Mouse (Mus musculus): ENCODE data around the gene Oit1. TPM values are rescaled to one million over a fixed set of nuclear protein-coding genes. Genes with fewer than 3 reads are reported as not detected.

Oit1 gene
- polyA plus RNA-seq (2015; fragmentation: Nextera tagmentation; extraction: Ambion mirVana) = 0.22 TPM in 1 of 2 replicates, not detected in the other

DNA sequence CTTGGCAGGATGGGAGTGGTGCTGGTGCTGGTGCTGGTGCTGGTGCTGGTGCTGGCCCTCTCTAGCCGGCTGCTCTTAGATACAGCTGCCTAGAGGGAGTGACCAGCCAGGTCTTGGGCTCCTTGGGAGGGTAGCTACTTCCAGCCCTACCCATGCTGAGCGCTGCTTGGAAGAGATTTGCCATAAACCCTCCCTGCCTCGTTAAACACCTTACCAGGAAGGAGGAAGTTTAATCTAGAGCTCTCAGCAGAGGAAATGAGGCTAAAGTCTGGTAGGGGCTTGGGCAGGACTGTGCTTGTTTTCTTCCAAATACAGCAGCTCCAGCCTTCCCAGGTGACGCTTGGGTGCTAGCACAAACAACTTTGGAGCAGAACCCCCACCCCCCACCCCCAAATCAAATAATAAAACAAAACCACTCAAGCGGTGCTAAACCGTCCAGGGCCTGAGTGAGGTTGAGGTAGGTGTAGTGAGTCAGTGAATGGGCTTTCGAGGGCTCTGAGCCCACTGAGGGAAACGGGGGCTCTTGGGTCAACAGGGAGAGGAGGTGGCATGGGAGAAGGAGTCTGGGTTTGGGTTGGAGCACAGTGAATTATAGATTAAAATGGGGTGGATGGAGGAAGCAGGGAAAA lies at the start of gene Oit1:
Gene Oit1 (minus strand): TSS at position 70 of the 629 bp plus-strand sequence.
- Histone ChIP-seq H3K4me1 (ENCODE audit: control insufficient read depth, insufficient read depth, low read length) (no peaks in the 10 kb centered on the region), H3K9ac (ENCODE audit: low read depth, low read length) (no peak within 1 kb of the TSS), H3K9me3 (replicated peaks; ENCODE audit: control insufficient read depth, low read length, poor library complexity, severe bottlenecking) (no peaks in the 10 kb centered on the region), H3K4me2 (ENCODE audit: low read length) (no peak within 1 kb of the TSS), H3K27me3 (ENCODE audit: control insufficient read depth, insufficient read depth, low read depth, low read length) (no peaks in the 10 kb centered on the region), H3K27ac (ENCODE audit: low read length) (no peak within 1 kb of the TSS), H3K4me3 (ENCODE audit: low read depth, low read length) (no peak within 1 kb of the TSS), H3K36me3 (ENCODE audit: control insufficient read depth, insufficient read depth, low read length) (no peaks in the 10 kb centered on the region)
- ATAC-seq = no peak
- 63% methylated on average over 8 of the region's 8 CpGs for WGBS

- H3K9ac ChIP-seq (ENCODE audit: low read depth, low read length) = no peak overlapping the region
- no peaks in the 10 kb centered on the region for H3K27me3 ChIP-seq (ENCODE audit: control insufficient read depth, insufficient read depth, low read depth, low read length)
- no peak overlapping the region for H3K27ac ChIP-seq (ENCODE audit: low read length)
- H3K4me3 ChIP-seq (ENCODE audit: low read depth, low read length) = no peak overlapping the region
- no peaks in the 10 kb centered on the region for H3K9me3 ChIP-seq (replicated peaks; ENCODE audit: control insufficient read depth, low read length, poor library complexity, severe bottlenecking)
- peaks cover 10% of the 10 kb centered on the region for H3K4me1 ChIP-seq (ENCODE audit: control insufficient read depth, insufficient read depth, low read length)
- 28% methylated on average over 3 of the region's 3 CpGs for whole genome bisulfite sequencing
- H3K4me2 ChIP-seq (ENCODE audit: low read length) = no peak overlapping the region
- H3K36me3 ChIP-seq (ENCODE audit: control insufficient read depth, insufficient read depth, low read length) = no peaks in the 10 kb centered on the region
- ATAC-seq = peak; percentile 82
These were observed 44.3 kb upstream of the Oit1 start for GRCm38 (mm10) chr14:8422833-8423232.

GRCm38 (mm10) chr14:8421199-8421787 lies 42.7 kb upstream of the Oit1 start:
- ATAC-seq = no peak
- WGBS = 21% methylated on average over 10 of the region's 10 CpGs
- no peaks in the 10 kb centered on the region for H3K27me3 ChIP-seq (ENCODE audit: control insufficient read depth, insufficient read depth, low read depth, low read length)
- no peaks in the 10 kb centered on the region for H3K9me3 ChIP-seq (replicated peaks; ENCODE audit: control insufficient read depth, low read length, poor library complexity, severe bottlenecking)
- H3K9ac ChIP-seq (ENCODE audit: low read depth, low read length) = no peak overlapping the region
- H3K4me1 ChIP-seq (ENCODE audit: control insufficient read depth, insufficient read depth, low read length) = peaks cover 10% of the 10 kb centered on the region
- no peak overlapping the region for H3K4me2 ChIP-seq (ENCODE audit: low read length)
- H3K4me3 ChIP-seq (ENCODE audit: low read depth, low read length) = no peak overlapping the region
- no peak overlapping the region for H3K27ac ChIP-seq (ENCODE audit: low read length)
- H3K36me3 ChIP-seq (ENCODE audit: control insufficient read depth, insufficient read depth, low read length) = no peaks in the 10 kb centered on the region

DNA sequence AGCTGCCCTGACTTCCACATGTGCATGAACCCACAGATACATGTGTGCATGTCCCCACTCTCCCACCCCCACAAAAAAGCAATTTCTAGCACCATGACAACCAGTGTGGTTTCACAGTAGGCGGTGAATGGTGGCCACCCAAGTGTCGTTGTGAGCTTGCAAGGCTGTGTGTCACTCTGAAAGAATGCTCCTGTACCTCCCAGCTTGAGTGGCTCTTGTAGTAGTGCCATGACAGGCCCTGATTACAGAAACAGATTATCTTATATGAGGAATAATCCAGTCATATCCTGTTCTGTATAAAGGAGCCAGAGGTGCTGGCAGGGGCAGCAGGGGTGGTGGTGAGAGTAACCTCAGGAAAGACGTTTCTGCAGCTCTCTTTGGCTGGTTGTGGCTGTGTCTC lies 40.1 kb upstream of the Oit1 start:
- no peaks in the 10 kb centered on the region for H3K9me3 ChIP-seq (replicated peaks; ENCODE audit: control insufficient read depth, low read length, poor library complexity, severe bottlenecking)
- ATAC-seq = no peak
- H3K4me1 ChIP-seq (ENCODE audit: control insufficient read depth, insufficient read depth, low read length) = peaks cover 10% of the 10 kb centered on the region
- no peak overlapping the region for H3K4me2 ChIP-seq (ENCODE audit: low read length)
- H3K27ac ChIP-seq (ENCODE audit: low read length) = no peak overlapping the region
- no peak overlapping the region for H3K4me3 ChIP-seq (ENCODE audit: low read depth, low read length)
- no peak overlapping the region for H3K9ac ChIP-seq (ENCODE audit: low read depth, low read length)
- WGBS = 70% methylated on average over 3 of the region's 3 CpGs
- H3K36me3 ChIP-seq (ENCODE audit: control insufficient read depth, insufficient read depth, low read length) = no peaks in the 10 kb centered on the region
- H3K27me3 ChIP-seq (ENCODE audit: control insufficient read depth, insufficient read depth, low read depth, low read length) = no peaks in the 10 kb centered on the region

DNA sequence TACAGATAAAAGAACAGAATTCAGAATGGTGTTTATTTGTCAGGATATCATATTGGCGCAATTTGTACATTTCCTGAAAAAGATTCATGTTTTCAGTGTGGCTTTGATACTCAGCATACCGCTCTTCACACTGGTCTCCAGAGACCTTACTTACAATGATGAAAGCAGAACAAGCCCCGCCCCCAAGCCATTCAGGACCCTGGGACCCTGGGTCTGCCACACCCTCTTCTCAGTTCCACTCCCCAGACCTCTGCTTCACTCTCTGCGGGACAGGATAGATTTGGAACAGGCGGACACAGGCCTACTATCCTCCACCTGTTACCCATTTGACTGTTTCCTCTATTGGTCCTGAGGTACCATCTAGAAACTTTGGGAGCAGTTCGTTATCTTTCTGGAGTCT lies 27.4 kb upstream of the Oit1 start:
- H3K4me3 ChIP-seq (ENCODE audit: low read depth, low read length) = no peak overlapping the region
- WGBS = 73% methylated on average over 6 of the region's 6 CpGs
- no peaks in the 10 kb centered on the region for H3K4me1 ChIP-seq (ENCODE audit: control insufficient read depth, insufficient read depth, low read length)
- no peak overlapping the region for H3K27ac ChIP-seq (ENCODE audit: low read length)
- H3K9ac ChIP-seq (ENCODE audit: low read depth, low read length) = no peak overlapping the region
- no peak for ATAC-seq
- H3K36me3 ChIP-seq (ENCODE audit: control insufficient read depth, insufficient read depth, low read length) = no peaks in the 10 kb centered on the region
- no peak overlapping the region for H3K4me2 ChIP-seq (ENCODE audit: low read length)
- no peaks in the 10 kb centered on the region for H3K27me3 ChIP-seq (ENCODE audit: control insufficient read depth, insufficient read depth, low read depth, low read length)
- H3K9me3 ChIP-seq (replicated peaks; ENCODE audit: control insufficient read depth, low read length, poor library complexity, severe bottlenecking) = no peaks in the 10 kb centered on the region

DNA sequence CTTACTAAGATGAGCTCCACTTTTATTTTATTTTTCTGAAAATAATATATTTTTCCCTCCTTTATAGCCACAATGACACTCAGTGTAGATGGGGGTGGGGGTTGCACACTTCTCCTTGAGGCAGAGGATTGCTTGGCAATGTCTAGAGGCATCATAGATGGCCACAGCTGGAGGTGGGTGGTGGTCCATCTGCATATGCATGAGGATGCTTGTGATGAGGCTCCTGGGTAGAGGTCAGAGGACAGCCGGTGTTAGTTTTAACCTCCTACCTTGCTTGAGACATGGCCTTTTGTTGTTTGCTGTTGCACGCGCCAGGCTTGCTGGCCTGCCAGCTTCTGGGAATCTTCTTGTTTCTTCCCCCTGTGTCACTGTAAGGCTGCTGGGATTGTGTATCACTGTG lies 24.8 kb upstream of the Oit1 start:
- 77% methylated on average over 3 of the region's 3 CpGs for WGBS
- no peak for ATAC-seq
- Histone ChIP-seq H3K4me3 (ENCODE audit: low read depth, low read length) (no peak overlapping the region), H3K36me3 (ENCODE audit: control insufficient read depth, insufficient read depth, low read length) (no peaks in the 10 kb centered on the region), H3K4me1 (ENCODE audit: control insufficient read depth, insufficient read depth, low read length) (no peaks in the 10 kb centered on the region), H3K4me2 (ENCODE audit: low read length) (no peak overlapping the region), H3K27ac (ENCODE audit: low read length) (no peak overlapping the region), H3K9me3 (replicated peaks; ENCODE audit: control insufficient read depth, low read length, poor library complexity, severe bottlenecking) (no peaks in the 10 kb centered on the region), H3K9ac (ENCODE audit: low read depth, low read length) (no peak overlapping the region), H3K27me3 (ENCODE audit: control insufficient read depth, insufficient read depth, low read depth, low read length) (no peaks in the 10 kb centered on the region)

DNA sequence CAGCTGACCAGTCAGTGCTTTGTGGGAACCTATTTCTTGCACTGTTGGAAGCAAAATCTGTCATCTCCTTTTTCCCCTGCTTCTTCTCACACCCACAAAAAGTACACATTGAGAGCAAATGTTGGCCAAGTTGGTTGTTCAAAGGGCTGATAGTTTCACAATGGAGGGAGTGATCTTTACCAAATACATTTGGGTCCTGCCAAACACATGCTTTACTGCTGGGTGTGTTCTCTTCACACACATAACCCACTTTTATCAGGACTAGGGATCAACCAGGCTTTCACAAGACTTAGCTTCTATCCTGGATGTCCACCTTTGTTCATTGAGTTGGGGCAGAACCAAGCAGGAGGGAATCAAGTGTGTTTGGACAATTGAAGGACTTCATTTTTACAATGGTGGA lies 20.0 kb upstream of the Oit1 start:
- H3K4me1 ChIP-seq (ENCODE audit: control insufficient read depth, insufficient read depth, low read length) = no peaks in the 10 kb centered on the region
- no peak overlapping the region for H3K4me2 ChIP-seq (ENCODE audit: low read length)
- no peak for ATAC-seq
- no peaks in the 10 kb centered on the region for H3K27me3 ChIP-seq (ENCODE audit: control insufficient read depth, insufficient read depth, low read depth, low read length)
- no peaks in the 10 kb centered on the region for H3K9me3 ChIP-seq (replicated peaks; ENCODE audit: control insufficient read depth, low read length, poor library complexity, severe bottlenecking)
- H3K4me3 ChIP-seq (ENCODE audit: low read depth, low read length) = no peak overlapping the region
- H3K36me3 ChIP-seq (ENCODE audit: control insufficient read depth, insufficient read depth, low read length) = no peaks in the 10 kb centered on the region
- no peak overlapping the region for H3K27ac ChIP-seq (ENCODE audit: low read length)
- no peak overlapping the region for H3K9ac ChIP-seq (ENCODE audit: low read depth, low read length)

- H3K27me3 ChIP-seq (ENCODE audit: control insufficient read depth, insufficient read depth, low read depth, low read length) = no peaks in the 10 kb centered on the region
- no peaks in the 10 kb centered on the region for H3K4me1 ChIP-seq (ENCODE audit: control insufficient read depth, insufficient read depth, low read length)
- H3K9me3 ChIP-seq (replicated peaks; ENCODE audit: control insufficient read depth, low read length, poor library complexity, severe bottlenecking) = no peaks in the 10 kb centered on the region
- H3K36me3 ChIP-seq (ENCODE audit: control insufficient read depth, insufficient read depth, low read length) = no peaks in the 10 kb centered on the region
- no peak for ATAC-seq
- H3K4me2 ChIP-seq (ENCODE audit: low read length) = no peak overlapping the region
- H3K9ac ChIP-seq (ENCODE audit: low read depth, low read length) = no peak overlapping the region
- no peak overlapping the region for H3K27ac ChIP-seq (ENCODE audit: low read length)
- H3K4me3 ChIP-seq (ENCODE audit: low read depth, low read length) = no peak overlapping the region
- WGBS = 89% methylated on average over 7 of the region's 7 CpGs
These were observed 17.2 kb upstream of the Oit1 start for GRCm38 (mm10) chr14:8395690-8396287.

DNA sequence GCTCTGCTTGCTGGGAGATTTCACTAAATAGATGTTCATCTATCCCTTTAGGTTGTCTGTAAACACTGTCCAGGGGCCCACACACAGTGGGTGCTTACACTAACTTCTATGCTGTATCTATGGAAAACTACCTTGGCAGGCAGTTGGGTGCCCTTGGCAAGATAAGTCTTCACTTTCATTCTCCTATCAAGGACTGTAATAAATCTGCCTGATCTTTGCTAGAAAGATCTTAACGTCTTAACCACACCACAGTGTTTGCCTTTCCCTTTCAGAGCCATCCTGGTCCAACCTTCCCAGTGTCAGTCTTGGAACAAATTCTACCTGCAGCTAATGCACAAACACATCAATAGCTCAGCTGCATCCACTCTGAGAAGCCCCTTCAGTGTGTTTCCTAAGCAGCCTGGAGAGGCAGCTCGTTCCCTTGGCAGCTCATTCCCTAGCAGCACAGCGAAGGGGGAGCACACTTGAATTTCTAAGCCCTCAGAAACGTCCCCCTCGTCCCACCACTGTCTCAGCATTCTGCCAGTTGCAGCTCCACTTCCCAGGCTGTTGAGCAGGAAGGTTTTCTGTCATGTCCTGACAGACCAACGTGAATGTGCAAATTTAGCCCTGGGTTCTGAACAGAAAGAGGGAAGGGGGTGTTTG lies 13.7 kb upstream of the Oit1 start:
- H3K4me2 ChIP-seq (ENCODE audit: low read length) = no peak overlapping the region
- no peak overlapping the region for H3K9ac ChIP-seq (ENCODE audit: low read depth, low read length)
- no peak overlapping the region for H3K4me3 ChIP-seq (ENCODE audit: low read depth, low read length)
- H3K27me3 ChIP-seq (ENCODE audit: control insufficient read depth, insufficient read depth, low read depth, low read length) = no peaks in the 10 kb centered on the region
- no peaks in the 10 kb centered on the region for H3K36me3 ChIP-seq (ENCODE audit: control insufficient read depth, insufficient read depth, low read length)
- no peak overlapping the region for H3K27ac ChIP-seq (ENCODE audit: low read length)
- H3K4me1 ChIP-seq (ENCODE audit: control insufficient read depth, insufficient read depth, low read length) = no peaks in the 10 kb centered on the region
- WGBS = 58% methylated on average over 6 of the region's 6 CpGs
- no peaks in the 10 kb centered on the region for H3K9me3 ChIP-seq (replicated peaks; ENCODE audit: control insufficient read depth, low read length, poor library complexity, severe bottlenecking)
- ATAC-seq = no peak
